Mouse (Mus musculus) erythroid progenitor cell, adult 5-6 weeks (primary cell): ENCODE data around the gene Aamdc. TPM values are rescaled to one million over a fixed set of nuclear protein-coding genes. Genes with fewer than 3 reads are reported as not detected.
A peak's percentile ranks its signal among the peaks of the same experiment; 100 is the strongest.

Source experiments
- ATAC-seq: replicated peaks from 2 replicates; pipeline ENCODE4 v1.8.0; 2016; ENCODE audit warnings: moderate number of reproducible peaks, mild to moderate bottlenecking, moderate TSS enrichment, inconsistent platforms; ENCODE audit not compliant: poor library complexity, low FRiP score, severe bottlenecking
- total RNA-seq, 2 experiments: library from RNA; stranded (forward) in 1 of 2; stranded (reverse) in 1 of 2; fragments of 150-400 nt in 1 of 2; fragments of 186-747, 209-891 nt in 1 of 2; gene quantifications; 2 replicates each; pipeline versions ENCODE4 v1.2.3 to v1.2.4; 2015 to 2017; ENCODE audit warnings: low replicate concordance in 2 of 2

The Aamdc gene
- total RNA-seq (2015; ENCODE audit: low replicate concordance) (14.8 and 24.7 TPM in 2 replicates), total RNA-seq (2017; ENCODE audit: low replicate concordance) (7.9 and 8.7 TPM in 2 replicates)

DNA sequence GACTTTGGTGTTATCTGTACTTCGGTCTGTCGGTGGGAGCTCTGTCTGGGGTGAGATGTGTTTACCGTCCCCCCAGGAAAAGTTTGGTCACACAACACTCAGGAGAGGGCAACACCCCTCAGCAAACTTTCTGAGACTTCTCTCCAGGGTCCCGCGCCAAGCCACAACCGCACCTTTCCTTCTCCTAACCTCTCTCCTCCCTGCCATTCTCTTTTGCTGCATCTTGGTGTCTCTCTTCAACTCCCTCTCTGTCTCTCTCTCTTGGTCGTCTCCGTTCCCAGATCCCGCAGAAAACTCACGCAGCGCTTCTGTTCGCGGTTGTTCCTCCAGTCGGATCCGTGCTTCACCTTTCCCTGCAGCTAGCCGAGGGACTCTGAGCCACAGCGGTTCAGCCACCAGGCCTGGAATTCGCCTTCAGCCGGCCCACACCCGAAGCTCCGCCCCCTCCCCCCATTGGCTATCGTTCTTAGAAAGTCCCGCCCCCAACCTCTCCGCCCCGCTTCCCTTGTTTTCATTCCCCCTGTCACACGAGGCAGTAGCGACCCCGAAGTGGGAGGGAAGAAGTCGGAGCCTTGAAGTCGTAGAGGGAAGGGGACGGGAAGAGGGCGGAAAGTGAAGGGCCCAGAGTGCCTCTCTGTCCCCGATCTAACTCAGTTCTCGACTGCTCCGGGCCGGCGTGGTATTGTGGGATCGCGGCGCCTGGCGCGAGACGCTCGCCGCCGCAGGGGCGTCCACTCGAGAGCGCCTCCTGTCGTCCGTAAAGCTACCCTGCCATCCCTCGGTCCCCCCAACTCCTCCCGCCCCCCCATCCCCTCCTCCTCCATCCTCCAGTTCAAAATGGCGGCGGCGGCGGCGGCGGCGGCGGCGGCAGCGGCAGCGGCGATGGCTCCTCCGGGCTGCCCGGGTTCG, at the start of gene Aamdc, which contains the start of gene Rsf1:
Aamdc (minus strand) TSS at position 431 of the 909 bp plus-strand sequence.
Rsf1 (plus strand) TSS at position 823 of the 909 bp plus-strand sequence.
- peak; percentile 90 for ATAC-seq

DNA sequence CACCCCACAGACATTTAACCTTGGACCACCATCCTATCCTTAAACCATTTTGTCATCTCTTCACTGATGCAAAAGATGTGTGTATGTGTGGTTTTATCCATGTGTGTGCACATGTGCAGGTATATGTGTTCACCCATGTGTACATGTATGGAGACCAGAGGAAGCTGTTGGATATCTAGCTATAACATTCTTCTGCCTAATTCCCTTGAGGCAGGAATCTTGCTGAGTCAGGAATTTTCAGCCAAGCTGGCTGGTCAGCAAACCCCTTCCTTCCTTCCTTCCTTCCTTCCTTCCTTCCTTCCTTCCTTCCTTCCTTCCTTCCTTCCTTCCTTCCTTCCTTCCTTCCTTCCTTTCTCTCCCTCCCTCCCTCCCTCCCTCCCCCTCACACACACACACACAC, 44.1 kb upstream of the Aamdc start:
- ATAC-seq, result no peak

DNA sequence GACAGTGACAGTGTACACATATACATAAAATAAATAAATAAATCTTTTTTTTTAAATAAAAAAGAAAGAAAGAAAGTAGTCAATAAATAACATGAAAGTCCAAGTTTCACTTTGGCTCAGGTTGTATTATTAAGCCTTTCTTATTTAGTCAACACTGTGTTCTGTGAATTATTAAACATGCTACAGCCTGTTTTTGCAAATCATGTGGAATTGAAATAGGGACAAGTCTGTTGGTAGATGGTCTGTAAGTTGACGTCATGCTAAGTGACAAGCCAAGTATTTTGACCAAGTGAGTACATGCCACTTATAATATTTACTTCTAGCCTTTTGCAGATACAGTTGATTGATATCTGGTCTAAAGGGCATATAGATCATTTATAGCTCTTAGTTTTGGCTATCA, 43.4 kb upstream of the Aamdc start:
- no peak for ATAC-seq

DNA sequence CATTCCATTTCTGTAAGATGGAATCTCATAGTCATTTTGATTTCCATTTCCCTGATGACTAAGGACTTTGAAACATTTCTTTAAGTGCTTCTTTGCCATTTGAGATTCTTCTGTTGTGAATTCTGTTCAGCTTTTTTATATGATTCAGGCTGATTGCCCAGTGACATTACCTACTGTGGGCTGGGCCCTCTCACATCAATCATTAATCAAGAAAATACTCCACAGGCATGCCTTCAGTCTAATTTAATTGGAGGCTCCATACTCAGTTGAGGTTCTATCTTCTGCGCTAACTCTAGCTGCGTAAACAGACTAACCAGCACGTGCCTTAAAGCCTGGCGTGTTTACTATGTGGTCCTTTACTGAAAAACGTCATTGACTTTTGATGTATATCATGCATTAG, 42.0 kb upstream of the Aamdc start:
- no peak for ATAC-seq

DNA sequence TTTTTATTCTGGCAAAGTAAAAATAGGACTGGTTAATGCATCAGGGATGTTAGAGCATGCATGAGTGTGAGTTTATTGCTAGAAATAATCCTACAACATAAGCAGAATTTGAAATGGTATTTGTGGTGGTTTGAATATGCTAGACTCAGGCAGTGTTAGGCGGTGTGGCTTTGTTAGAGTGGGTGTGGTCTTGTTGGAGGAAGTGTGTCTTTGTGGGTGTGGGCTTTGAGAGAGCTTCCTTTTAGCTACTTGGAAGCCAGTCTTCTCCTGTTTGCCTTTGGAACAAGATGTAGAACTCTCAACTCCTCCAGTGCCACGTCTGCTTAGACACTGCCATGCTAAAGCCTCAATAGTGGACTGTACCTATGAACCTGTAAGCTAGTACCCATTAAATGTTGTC, 19.3 kb upstream of the Aamdc start:
- no peak for ATAC-seq

DNA sequence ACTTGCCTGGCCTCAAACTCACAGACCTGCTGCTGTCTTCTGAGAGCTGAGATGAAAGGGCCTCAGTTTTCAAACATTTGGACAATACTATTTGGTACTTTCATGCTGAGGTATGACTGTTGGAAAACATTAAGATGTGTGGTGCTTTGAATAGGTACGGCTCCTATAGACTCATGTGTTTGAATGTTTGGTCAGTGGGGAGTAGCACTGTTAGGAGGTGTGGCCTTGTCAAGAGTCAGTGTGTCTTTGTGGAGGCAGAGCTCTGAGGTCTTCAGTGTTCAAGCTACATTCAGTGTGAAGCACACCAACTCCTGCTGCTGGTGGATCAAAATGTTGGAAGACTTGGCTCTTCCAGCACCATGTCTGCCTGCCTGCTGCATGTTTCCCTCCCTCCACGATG, 14.2 kb upstream of the Aamdc start:
- no peak for ATAC-seq

DNA sequence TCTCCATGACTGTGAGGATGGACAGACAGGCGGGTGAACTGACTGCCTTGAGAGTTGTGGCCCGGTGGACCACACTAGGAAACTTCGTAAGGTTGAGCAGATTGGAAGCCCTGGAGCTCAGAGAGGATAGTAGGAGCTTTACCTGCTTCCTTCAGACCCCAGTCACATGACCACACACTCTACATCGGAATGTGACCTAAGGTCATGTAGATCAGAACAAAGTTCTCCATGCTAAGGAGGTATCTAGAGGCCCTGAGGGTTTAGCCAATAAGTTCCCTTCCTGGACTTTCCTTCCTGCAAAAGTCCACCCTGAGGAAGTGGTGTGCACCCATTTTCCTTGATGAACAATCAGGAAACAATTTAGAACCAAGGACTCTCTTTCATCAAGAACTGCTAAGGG, 13.1 kb upstream of the Aamdc start:
- ATAC-seq, result no peak

DNA sequence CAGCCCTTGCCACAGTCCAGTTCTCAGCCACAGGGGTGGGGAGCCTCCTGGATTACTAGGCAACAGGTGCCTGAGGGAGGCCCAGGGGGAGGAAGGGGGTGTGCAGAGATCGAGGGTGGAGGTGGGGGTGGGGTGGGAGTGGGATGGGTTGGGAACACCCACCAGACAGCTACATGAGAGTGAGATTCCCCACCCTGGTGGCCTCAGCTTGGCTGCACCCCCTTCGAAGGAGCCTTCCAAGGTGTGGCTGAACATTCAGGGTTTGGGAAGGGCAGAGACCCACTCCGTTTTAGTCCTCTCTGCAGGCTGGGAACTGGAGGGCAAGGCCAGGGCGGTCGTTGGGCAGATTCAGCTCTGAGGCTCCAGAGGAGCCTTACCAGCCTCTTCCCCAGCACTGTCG, 12.0 kb upstream of the Aamdc start:
- no peak for ATAC-seq

DNA sequence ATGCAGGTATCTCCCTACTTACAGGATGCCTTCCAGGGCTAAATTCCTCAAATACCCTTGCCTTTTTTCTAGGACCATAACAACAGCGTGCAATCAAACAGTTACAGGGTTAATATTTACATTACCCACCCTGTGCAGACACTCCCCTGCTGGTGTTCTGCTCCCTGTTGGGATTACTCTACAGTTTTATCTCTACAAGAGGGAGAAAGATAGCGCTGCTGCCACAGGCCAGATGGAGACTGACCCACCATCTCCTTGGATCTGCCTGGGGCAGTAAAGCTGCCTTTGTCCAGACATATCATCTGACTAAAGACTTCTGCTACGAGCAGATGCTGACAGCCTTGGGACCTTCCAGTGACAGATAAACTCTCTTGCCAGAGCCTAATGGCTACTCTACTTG, 11.2 kb upstream of the Aamdc start:
- no peak for ATAC-seq

DNA sequence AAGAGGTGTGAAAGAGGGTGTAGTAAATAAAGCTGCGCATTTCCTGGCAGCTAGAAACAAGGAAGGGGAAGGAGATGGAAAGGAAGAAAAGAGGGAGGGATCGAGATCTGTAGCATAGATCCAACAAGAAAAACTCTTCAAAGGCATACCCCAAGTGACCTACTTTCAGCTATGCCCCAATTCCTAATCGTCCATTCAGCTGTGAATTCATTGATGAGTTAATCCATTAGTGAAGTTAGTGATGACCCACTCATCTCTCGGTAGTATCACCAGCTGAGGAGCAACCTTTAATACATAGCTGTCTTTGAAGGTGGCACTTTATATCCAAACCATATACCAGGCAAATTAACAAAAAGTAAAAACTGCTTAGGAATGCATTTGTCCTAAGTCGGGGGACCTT, 9.2 kb upstream of the Aamdc start:
- no peak for ATAC-seq

DNA sequence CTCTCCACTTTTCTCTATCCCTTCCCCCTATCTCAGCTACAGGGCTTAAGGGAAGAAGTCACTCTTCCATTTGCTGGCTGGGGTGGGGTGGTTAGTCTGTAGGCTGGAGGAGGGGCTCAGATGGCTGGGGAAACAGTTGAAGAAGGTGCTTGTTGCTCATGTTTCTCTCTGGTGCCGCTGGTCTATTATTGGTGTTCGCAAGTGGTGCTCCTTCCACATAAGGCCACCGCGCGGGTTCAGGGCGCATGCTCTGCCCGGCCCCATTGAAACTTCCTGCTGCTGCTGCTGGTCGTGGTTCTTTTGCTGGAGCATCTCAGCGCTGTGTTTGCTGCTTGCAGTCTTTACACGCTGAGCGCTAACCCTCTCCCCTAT, 1.5 kb upstream of the Aamdc start:
- ATAC-seq, result peak; percentile 55

DNA sequence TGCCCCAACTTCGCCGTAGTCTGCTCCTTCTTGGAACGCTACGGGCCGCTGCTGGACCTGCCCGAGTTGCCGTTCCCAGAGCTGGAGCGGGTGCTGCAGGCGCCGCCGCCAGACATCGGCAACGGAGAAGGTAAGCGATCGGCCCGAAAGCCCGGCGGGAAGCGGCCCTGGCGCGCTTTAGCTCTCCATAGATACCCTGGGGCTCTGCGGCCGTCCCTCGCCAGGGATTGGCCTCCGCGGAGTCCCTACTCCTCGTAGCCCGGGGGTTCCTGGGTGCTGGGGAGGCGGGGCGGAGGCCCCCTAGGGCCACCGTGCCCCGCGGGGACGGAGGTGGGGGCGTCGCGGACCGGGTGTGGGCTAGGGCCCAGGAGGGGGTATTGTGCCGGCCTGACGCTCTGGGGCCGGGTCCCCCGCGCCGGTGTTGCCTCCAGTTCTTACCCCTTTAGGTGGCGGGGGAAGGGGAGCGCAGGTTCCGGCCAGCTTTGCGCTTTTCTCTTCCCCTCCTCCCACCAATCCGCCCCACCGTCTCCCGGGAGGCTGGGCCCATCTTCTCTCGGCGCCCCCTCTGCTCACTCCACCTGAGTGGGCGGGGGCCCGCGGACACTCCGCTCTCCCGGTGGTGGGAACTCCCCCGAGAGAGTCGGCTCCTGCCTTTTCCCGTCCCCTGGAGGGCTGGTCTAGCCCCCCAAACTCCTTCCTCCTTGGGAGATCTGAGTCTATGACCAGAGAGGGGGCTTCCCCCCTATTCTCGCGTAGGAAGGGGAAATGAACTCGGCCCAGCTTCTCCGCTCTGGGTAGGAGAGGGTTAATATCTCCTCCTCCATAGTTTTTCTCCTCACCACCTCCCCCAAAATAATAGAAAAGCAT, 912 bp upstream of the Aamdc start:
- peak; percentile 15 for ATAC-seq

DNA sequence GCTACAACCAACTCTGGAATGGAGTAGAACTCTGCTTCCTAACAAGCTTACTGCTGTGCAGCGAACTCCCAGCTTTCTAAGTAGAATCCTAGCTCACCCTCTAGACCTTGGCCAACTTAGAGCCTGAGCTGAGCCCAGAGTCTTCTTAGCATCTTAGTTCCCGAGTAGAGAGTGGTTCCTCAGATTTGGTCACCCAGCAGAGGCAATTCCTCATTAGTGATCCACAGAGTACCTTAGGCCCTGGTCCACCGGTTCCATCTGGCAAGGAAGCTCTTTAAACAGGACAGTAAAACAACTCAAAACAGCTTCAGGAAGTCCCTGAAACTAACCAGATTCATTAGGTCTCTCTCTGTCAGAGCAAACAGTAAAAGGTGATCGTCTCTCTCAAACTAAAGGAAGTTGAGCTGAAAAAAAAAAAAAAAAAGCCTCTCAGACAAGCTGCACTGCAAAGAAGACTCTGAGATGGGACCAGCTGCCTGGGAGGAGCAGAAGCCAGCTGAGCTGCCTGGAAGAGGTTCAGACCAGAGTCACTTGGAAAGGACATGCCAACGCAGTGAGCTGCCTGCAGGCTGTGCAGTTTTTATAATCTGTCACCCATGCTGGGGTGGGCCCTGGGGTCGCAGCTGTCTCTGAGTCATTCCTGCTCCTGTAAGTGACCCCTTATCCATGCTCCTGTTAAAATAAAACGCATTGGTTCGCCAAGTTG, 783 bp downstream of the Aamdc start:
- no peak for ATAC-seq

DNA sequence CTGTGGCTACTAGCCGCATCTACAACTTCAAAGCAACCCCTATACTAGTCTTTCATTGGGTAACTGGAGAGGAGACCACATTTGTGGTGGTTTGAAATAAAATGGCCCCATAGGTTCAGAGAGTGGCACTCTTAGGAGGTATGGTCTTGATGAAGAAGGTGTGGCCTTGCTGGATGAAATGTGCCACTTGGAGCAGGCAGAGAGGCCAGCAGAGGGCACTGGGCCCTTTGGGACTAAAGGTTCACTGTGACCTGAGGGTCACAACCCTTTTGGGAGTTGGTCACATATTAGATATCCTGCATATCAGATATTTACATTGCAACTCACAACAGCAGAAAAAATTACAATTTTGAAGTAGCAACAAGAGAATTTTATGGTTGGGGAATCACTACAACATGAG, 8.9 kb downstream of the Aamdc start:
- no peak for ATAC-seq

DNA sequence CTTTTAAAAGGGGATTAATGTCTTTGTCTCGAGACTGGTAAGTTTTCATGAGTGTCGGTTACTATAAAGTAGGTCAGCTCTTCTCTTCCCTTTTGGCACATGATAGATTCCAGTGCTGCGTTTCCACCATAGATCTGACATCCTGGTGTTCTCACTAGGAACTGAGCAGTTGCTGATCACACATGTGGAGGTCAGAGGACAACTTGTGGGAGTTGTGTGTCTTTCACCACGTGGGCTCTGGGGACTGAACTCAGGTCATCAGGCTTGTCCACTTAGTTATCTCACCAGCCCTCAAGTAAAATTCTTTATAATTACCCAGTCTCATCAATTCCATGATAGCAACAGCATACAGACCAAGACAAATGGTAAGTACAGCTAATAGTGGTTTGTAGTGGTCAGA, 9.9 kb downstream of the Aamdc start:
- no peak for ATAC-seq

DNA sequence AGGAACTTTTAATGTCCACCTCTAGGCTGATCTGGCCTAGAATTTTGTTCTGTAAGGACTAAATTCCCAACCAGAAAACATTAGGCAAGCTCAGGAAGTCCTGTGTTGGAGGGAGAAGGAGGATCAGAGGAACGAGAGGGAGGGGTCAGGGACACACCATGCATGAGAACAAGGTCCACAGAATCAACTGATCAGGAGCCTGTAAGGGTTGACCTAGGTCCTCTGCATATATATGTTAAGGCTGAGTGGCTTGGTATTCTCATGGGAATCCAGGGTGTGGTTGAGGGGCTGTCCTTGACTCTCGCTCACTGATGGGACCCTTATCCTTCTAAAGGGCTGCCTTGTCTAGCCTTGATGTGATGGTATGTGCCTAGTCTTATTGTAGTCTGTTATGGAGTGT, 15.7 kb downstream of the Aamdc start:
- no peak for ATAC-seq

DNA sequence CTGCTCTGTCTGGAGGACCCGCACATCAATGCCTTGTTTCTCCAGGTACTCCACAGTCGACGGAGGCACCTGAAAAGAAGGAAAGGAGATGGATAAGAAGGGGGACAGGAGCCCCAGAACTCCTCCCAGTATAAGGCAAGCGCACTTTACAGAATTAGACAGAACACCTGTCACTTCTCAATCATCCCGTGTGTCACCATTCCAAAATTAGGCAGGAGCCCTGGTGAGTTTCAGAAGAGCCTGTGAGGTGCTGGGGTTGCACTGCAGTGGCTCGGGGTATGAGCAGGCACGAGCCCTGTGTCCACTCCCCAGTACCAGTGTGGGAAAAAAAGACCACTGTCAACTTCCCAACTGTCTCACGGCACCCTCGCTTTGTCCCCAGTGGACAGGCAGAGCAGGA, 28.6 kb downstream of the Aamdc start:
- no peak for ATAC-seq

DNA sequence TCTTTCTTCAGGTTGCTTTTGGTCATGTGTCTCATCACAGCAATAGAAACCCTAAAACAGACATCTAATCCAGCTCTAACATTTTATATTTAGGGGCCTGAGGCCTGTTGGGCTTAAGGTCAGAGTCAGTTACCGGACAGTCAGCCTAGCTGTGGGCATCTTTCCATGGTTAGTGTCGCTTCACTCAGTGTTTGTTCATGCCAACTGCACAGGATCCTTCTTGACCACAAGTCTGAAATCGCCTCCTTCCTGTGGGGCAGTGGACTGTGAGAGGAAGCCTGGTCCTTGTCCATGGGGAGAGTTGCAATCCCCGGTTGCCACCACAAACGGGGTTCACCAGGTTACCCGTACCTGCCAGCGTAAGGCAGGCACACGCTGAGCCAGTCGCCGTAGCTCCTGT, 30.0 kb downstream of the Aamdc start:
- no peak for ATAC-seq

DNA sequence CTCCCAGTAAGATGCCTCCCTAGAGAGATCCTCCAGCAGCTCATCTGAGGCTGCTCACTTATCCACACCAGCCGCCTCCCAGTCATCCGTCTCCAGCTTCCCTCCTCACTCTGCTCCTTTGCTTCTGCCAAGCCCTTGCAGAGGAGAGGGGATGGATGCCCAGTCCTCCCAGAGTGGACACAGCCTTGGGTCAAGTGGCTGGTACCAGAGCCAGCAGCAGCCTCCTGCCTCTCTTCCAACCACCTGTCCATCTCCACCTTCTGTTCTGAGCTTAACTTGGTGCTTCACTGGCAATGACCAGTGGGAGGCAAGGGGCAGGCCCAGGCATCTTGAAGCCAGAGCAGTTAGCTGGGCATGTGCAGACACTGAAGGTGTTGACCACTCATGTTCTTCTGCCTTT, 32.8 kb downstream of the Aamdc start:
- ATAC-seq, result no peak

DNA sequence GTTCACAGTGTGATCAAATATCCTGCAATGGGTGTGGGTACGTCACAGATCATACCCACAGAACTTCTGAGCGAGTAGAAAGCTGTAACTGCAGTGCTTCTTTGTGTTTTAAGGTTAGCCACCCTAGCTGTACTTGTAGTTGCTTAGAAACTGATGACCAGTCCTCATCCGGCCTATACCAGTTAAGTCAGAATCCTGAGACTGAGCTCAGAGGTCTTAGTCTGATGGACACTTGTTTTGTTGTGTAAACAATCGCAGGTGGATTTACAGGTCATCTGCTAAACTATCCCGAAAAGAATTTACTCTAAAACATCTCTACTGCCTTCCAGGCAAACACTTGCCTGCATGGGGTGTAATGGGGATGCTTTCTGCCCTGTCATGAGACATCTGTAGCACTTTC, 42.7 kb downstream of the Aamdc start:
- ATAC-seq, result no peak
